Mouse (Mus musculus): ENCODE measurements at regions not wholly inside any gene's neighbourhood (a gene's known extent, or its start where the extent isn't known, plus 50 kb on each side); places are given as distances from the start of the nearest gene placed in this dataset.
"Not testable (repeated sequence)": the region's sequence is repeated elsewhere in the genome, so short reads cannot be mapped to it uniquely, and the experiment has no call there.

DNA sequence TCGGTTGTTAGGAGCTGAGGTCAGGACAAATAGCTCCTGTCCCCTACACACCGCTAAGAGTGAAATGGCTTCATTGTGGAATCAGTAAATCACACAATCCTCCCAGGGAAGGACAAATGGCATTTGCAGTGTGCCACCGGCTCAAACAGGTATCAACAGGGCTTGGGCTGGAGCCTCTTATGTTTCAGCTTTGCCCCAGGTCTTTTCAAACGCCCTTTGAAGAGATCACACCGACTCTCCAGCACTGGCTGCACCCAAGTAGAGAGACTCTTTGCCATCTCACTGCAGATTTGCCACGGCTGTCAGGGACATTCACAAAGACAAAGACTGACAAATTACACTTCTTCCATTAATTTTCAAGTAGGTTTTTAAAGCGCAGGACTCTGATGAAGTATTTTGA is 217.7 kb downstream of the Mat2b start:
- H3K27ac ChIP-seq, result no peak overlapping the region
- no peak overlapping the region for H3K4me2 ChIP-seq (replicated peaks)
- no peaks in the 10 kb centered on the region for H3K36me3 ChIP-seq
- no peak overlapping the region for H3K4me3 ChIP-seq (replicated peaks)
- 37% methylated on average over 7 of the region's 7 CpGs for WGBS
- no peak overlapping the region for H3K9ac ChIP-seq
- no peak for ATAC-seq
- H3K4me1 ChIP-seq (replicated peaks), result no peaks in the 10 kb centered on the region
- H3K9me3 ChIP-seq, result no peaks in the 10 kb centered on the region
- H3K27me3 ChIP-seq (replicated peaks), result no peaks in the 10 kb centered on the region

DNA sequence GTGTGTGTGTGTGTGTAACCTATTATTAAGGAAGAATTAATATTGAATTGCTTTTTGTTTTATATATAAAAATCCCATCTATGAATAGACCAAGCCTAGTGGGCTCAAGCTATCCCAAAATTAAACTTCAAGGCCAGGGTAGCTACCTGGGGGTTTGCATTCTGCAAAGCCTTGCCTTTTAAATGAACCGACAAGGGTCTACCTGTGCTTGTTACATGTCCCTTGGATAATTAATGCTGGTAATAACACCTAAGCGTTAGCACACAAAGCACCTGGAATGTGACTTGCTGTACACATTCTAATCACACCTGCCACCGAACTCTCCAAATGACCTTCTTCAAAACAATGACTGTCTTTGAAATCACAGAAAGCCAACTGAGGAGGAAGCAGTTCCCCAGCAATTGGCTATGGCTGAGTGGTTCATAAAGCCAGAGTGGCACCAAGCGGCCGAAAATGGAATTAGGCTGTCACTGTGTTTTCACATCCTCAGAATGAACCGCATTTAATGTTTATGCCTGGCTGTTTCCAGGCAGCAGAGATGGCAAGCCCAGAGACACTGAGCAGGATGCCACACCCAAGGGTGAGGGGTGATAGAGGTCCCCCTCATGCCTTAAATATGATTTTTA is 225.8 kb downstream of the Mat2b start:
- WGBS, result 26% methylated on average over 6 of the region's 6 CpGs
- Histone ChIP-seq H3K4me3 (replicated peaks) (no peak overlapping the region), H3K9me3 (no peaks in the 10 kb centered on the region), H3K4me2 (replicated peaks) (no peak overlapping the region), H3K4me1 (replicated peaks) (no peaks in the 10 kb centered on the region), H3K27me3 (replicated peaks) (no peaks in the 10 kb centered on the region), H3K9ac (no peak overlapping the region), H3K36me3 (no peaks in the 10 kb centered on the region), H3K27ac (no peak overlapping the region)
- no peak for ATAC-seq

GRCm38 (mm10) chr11:40456571-40456970 is 238.4 kb downstream of the Mat2b start:
- Histone ChIP-seq H3K27ac (no peak overlapping the region), H3K27me3 (replicated peaks) (no peaks in the 10 kb centered on the region), H3K9ac (no peak overlapping the region), H3K4me1 (replicated peaks) (no peaks in the 10 kb centered on the region), H3K4me2 (replicated peaks) (no peak overlapping the region), H3K36me3 (no peaks in the 10 kb centered on the region), H3K4me3 (replicated peaks) (no peak overlapping the region), H3K9me3 (no peaks in the 10 kb centered on the region)
- ATAC-seq, result no peak
- WGBS, result 68% methylated on average over 6 of the region's 6 CpGs

DNA sequence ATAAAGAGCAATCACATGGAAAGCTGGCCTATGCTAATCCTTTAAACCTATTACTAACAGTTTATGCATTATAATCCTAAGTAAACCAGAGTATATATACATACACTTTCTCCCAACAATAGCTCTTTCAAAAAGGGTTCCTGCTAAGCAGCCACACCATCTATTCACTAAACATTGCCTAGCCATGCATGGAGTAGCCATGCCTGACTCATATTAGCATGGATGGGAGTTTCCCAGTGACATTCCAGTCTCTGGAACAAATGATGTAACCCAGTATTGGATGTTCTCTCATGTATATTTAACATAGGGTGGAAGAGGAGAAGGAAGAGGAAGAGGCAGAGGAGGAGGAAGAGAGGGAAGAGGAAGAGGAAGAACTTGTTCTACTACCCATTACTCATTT is 240.0 kb downstream of the Mat2b start:
- H3K36me3 ChIP-seq; H3K9ac ChIP-seq; H3K4me3 ChIP-seq (replicated peaks); H3K27me3 ChIP-seq (replicated peaks); H3K9me3 ChIP-seq; H3K27ac ChIP-seq; ATAC-seq; H3K4me1 ChIP-seq (replicated peaks); H3K4me2 ChIP-seq (replicated peaks): not testable (repeated sequence)

GRCm38 (mm10) chr11:40446846-40447245 is 248.2 kb downstream of the Mat2b start:
- Histone ChIP-seq H3K27me3 (replicated peaks) (no peaks in the 10 kb centered on the region), H3K4me1 (replicated peaks) (no peaks in the 10 kb centered on the region), H3K9ac (no peak overlapping the region), H3K4me3 (replicated peaks) (no peak overlapping the region), H3K9me3 (no peaks in the 10 kb centered on the region), H3K36me3 (no peaks in the 10 kb centered on the region), H3K27ac (no peak overlapping the region), H3K4me2 (replicated peaks) (no peak overlapping the region)
- 87% methylated on average over 2 of the region's 2 CpGs for WGBS
- ATAC-seq, result no peak

DNA sequence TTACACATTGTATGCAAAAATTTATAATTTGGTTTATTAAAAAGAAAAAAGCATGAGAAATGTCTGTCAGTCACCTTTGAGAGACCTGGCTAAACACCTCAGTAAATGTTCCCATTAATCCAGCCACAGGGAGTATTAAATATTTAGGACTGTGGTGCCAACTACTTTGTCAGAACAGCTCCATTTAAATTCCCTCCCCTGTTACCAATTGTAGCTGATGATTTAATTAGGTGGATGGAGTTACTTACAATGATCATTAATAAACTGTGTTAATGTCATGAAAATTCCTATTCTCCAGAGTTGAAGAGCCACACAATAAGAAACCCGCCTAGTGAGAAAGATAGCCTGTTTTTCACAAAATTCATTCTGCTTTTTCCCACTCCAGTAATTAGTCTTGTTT is 261.0 kb downstream of the Mat2b start:
- no peaks in the 10 kb centered on the region for H3K9me3 ChIP-seq
- no peaks in the 10 kb centered on the region for H3K4me1 ChIP-seq (replicated peaks)
- no peaks in the 10 kb centered on the region for H3K27me3 ChIP-seq (replicated peaks)
- no peak overlapping the region for H3K27ac ChIP-seq
- WGBS, result 84% methylated on average over 1 of the region's 1 CpGs
- no peak for ATAC-seq
- no peak overlapping the region for H3K4me2 ChIP-seq (replicated peaks)
- H3K4me3 ChIP-seq (replicated peaks), result no peak overlapping the region
- no peaks in the 10 kb centered on the region for H3K36me3 ChIP-seq
- H3K9ac ChIP-seq, result no peak overlapping the region

- 82% methylated on average over 2 of the region's 2 CpGs for WGBS
- H3K27ac ChIP-seq, result no peak overlapping the region
- ATAC-seq, result no peak
Observed at GRCm38 (mm10) chr11:40428858-40429257, 266.1 kb downstream of the Mat2b start.

DNA sequence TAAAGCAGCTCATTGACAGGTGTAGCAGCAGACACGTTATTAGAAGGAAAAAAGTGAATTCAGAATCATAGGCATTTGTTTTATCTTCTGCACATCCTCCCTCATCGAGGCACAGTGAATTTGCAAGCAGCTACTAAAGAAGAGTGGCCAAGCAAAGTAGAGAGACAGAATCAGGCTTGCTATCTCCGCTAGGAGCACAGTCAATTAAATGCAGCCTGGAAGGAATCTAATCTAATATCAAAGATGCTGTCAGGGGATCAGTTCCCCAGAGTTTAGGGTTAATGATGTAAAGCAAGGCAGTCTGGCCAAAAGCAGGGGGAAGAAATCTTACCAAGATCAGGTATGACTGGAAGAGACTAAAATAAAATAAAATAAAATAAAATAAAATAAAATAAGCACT is 270.7 kb downstream of the Mat2b start:
- H3K4me3 ChIP-seq (replicated peaks), result no peak overlapping the region
- H3K27ac ChIP-seq, result no peak overlapping the region
- no peak overlapping the region for H3K4me2 ChIP-seq (replicated peaks)
- 70% methylated on average over 3 of the region's 3 CpGs for WGBS
- no peaks in the 10 kb centered on the region for H3K9me3 ChIP-seq
- H3K4me1 ChIP-seq (replicated peaks), result no peaks in the 10 kb centered on the region
- H3K36me3 ChIP-seq, result no peaks in the 10 kb centered on the region
- H3K27me3 ChIP-seq (replicated peaks), result no peaks in the 10 kb centered on the region
- no peak for ATAC-seq
- no peak overlapping the region for H3K9ac ChIP-seq

More at GRCm38 (mm10) chr11:40428858-40429257, 266.1 kb downstream of the Mat2b start:
- Histone ChIP-seq H3K27me3 (replicated peaks) (no peaks in the 10 kb centered on the region), H3K9ac (no peak overlapping the region), H3K4me2 (replicated peaks) (no peak overlapping the region), H3K4me1 (replicated peaks) (no peaks in the 10 kb centered on the region), H3K36me3 (no peaks in the 10 kb centered on the region), H3K4me3 (replicated peaks) (no peak overlapping the region), H3K9me3 (no peaks in the 10 kb centered on the region)

GRCm38 (mm10) chr11:40407571-40407970 is 287.4 kb downstream of the Mat2b start:
- Histone ChIP-seq H3K4me1 (replicated peaks) (no peaks in the 10 kb centered on the region), H3K36me3 (no peaks in the 10 kb centered on the region), H3K9ac (no peak overlapping the region), H3K4me3 (replicated peaks) (no peak overlapping the region), H3K4me2 (replicated peaks) (no peak overlapping the region), H3K27me3 (replicated peaks) (no peaks in the 10 kb centered on the region), H3K27ac (no peak overlapping the region), H3K9me3 (no peaks in the 10 kb centered on the region)
- no peak for ATAC-seq

- 57% methylated on average over 1 of the region's 1 CpGs for WGBS
- Histone ChIP-seq H3K27ac (no peak overlapping the region), H3K36me3 (no peaks in the 10 kb centered on the region), H3K4me2 (replicated peaks) (no peak overlapping the region), H3K4me1 (replicated peaks) (no peaks in the 10 kb centered on the region), H3K9me3 (no peaks in the 10 kb centered on the region), H3K27me3 (replicated peaks) (no peaks in the 10 kb centered on the region), H3K4me3 (replicated peaks) (no peak overlapping the region), H3K9ac (no peak overlapping the region)
- no peak for ATAC-seq
Observed at GRCm38 (mm10) chr11:40402249-40402648, 292.8 kb downstream of the Mat2b start.

DNA sequence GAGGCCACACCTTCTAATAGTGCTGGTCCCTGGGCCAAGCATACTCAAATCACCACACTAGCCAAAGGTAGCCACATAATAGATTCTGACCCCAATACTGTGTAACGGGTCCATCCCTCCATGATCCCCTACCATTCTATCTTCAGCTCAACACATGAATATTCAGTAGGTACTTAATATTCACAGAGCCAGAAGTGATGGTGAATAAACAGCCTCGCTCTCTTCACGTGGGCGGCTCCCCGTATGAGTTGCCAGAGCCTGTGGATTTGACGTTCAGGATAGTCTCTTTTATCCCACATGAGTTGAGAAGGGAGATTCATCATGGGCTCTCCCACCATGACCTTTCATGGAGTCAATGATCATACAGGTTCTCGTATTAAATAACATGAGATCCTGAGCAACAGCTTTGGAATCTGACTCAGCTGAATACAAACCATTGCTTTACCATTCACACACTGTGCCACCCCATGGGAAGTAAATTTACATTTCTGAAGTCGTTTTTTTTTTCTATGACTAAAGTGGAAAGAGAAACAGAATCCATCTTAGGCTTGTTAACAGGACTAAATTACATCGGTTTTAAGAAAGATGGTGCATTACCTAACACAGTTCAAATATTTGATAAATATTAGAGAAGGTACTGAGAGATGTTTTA is 297.4 kb downstream of the Mat2b start:
- Histone ChIP-seq H3K4me1 (replicated peaks) (no peaks in the 10 kb centered on the region), H3K4me3 (replicated peaks) (no peak overlapping the region), H3K27ac (no peak overlapping the region), H3K27me3 (replicated peaks) (no peaks in the 10 kb centered on the region), H3K4me2 (replicated peaks) (no peak overlapping the region), H3K9ac (no peak overlapping the region), H3K36me3 (no peaks in the 10 kb centered on the region), H3K9me3 (no peaks in the 10 kb centered on the region)
- WGBS, result 81% methylated on average over 9 of the region's 9 CpGs
- no peak for ATAC-seq

DNA sequence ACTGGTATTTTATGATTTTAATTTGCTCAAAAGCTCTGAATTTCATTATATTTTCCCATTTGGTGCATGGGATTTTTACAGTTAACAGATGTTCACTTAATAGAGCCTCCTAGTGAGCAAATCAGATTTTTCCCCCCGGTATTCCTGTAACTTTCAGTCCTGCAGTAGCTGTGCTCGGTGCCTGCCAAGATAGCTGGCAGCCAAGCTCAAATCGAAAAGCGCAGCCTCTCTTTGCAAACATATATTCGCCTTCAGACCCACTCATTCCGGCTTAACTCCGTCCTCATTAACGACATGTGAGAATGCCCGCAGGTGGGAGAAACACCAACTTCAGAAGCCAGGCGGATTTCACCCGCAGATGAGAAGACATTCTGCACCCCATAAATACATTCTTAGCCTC is 299.7 kb downstream of the Mat2b start:
- ATAC-seq, result no peak
- Histone ChIP-seq H3K27ac (no peak overlapping the region), H3K9me3 (no peaks in the 10 kb centered on the region), H3K4me3 (replicated peaks) (no peak overlapping the region), H3K36me3 (no peaks in the 10 kb centered on the region), H3K4me2 (replicated peaks) (no peak overlapping the region), H3K27me3 (replicated peaks) (no peaks in the 10 kb centered on the region), H3K9ac (no peak overlapping the region), H3K4me1 (replicated peaks) (no peaks in the 10 kb centered on the region)
- 69% methylated on average over 11 of the region's 11 CpGs for WGBS

DNA sequence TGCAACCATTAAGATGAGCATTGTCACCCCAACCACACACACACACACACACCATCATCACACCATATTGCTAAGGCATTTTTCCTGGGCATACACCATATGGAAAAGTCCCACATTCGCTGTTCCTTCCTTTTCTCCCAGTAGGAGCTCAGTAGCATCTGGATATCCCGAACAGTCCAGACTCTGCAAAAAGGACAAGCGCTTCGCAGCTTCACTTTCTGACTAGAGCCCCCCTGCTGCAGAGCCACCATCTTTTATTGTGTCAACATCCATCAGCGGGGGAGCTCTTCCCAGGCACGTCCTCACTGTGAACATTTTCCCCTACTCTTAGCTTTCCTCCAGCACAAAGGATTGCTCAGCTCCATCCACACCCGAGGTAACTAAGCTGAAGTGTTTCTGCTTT is 300.1 kb downstream of the Mat2b start:
- WGBS, result 51% methylated on average over 7 of the region's 7 CpGs

More for the DNA sequence above, 300.1 kb downstream of the Mat2b start:
- Histone ChIP-seq H3K27ac (no peak overlapping the region), H3K36me3 (no peaks in the 10 kb centered on the region), H3K27me3 (replicated peaks) (no peaks in the 10 kb centered on the region), H3K4me3 (replicated peaks) (no peak overlapping the region), H3K4me1 (replicated peaks) (no peaks in the 10 kb centered on the region), H3K4me2 (replicated peaks) (no peak overlapping the region), H3K9ac (no peak overlapping the region), H3K9me3 (no peaks in the 10 kb centered on the region)
- no peak for ATAC-seq

All from intestine, embryonic 15.5 days (tissue).